Mouse (Mus musculus) intestine, embryonic 16.5 days (tissue): ENCODE results near the gene Hoxc6. TPM values are rescaled to one million over a fixed set of nuclear protein-coding genes. Genes with fewer than 3 reads are reported as not detected.

Source experiments
- ATAC-seq: fragments of 200-750 bp; cut with Nextera tagmentation; 2 replicates; pipeline ENCODE4 v1.8.0; 2017; ENCODE audit warnings: moderate TSS enrichment, moderate library complexity
- H3K27ac ChIP-seq: fragments of 300-500 bp; sonication (generic); 2 replicates; pipeline ENCODE4 v1.5.1; 2014; ENCODE audit warnings: mild to moderate bottlenecking, low read length
- H3K27me3 ChIP-seq: fragments of 300-500 bp; sonication (generic); replicated peaks from 2 replicates; pipeline ENCODE4 v1.6.1; 2014; ENCODE audit warnings: low read length, control low read depth, mixed read lengths; ENCODE audit not compliant: control insufficient read depth, insufficient read depth
- H3K36me3 ChIP-seq: fragments of 300-500 bp; sonication (generic); 2 replicates; pipeline ENCODE4 v1.6.1; 2014; ENCODE audit warnings: low read length, control low read depth; ENCODE audit not compliant: control insufficient read depth, insufficient read depth
- H3K4me1 ChIP-seq: fragments of 300-500 bp; sonication (generic); 2 replicates; pipeline ENCODE4 v1.6.1; 2014; ENCODE audit warnings: low read length, control low read depth, mixed read lengths; ENCODE audit not compliant: control insufficient read depth, insufficient read depth
- H3K4me2 ChIP-seq: fragments of 300-500 bp; sonication (generic); 2 replicates; pipeline ENCODE4 v1.6.1; 2014; ENCODE audit warnings: low read depth, low read length, control low read depth
- H3K4me3 ChIP-seq: fragments of 300-500 bp; sonication (generic); 2 replicates; pipeline ENCODE4 v1.5.1; 2014; ENCODE audit warnings: mild to moderate bottlenecking, low read length
- H3K9ac ChIP-seq: fragments of 300-500 bp; sonication (generic); 2 replicates; pipeline ENCODE4 v1.6.1; 2014; ENCODE audit warnings: low read depth, low read length
- H3K9me3 ChIP-seq: fragments of 300-500 bp; sonication (generic); 2 replicates; pipeline ENCODE4 v1.6.1; 2016; ENCODE audit warnings: low read length, control low read depth; ENCODE audit not compliant: control insufficient read depth
- WGBS: fragments of 180-500 bp; shearing (Covaris S2); extraction: QIAGEN DNeasy Blood & Tissue Kit; methylation state at CpG from one replicate; pipeline ENCODE4 v1.1.7; 2014; 5-methylcytosine and 5-hydroxymethylcytosine counted together
- polyA plus RNA-seq: library from polyadenylated mRNA; unstranded; fragments of >200 nt; fragmentation: Nextera tagmentation; extraction: Ambion mirVana; gene quantifications from 2 replicates; pipeline ENCODE4 v1.2.1, GENCODE M21; 2015

The Hoxc6 gene
- polyA plus RNA-seq, 1 experiment from 2014 or later: 3.2 TPM

DNA sequence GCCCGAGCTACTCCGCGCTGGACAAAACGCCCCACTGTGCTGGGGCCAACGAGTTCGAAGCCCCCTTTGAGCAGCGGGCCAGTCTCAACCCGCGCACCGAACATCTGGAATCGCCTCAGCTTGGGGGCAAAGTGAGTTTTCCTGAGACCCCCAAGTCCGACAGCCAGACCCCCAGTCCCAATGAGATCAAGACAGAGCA is 30.8 kb upstream of the Hoxc6 start, which contains the start of gene Hoxc5:
TSS of gene Hoxc5 (plus strand) at position 132 of the 199 bp plus-strand sequence.
- H3K4me2 ChIP-seq: peak within 1 kb of the TSS; percentile 31; the same call in 1 of the 2 replicates
- peak within 1 kb of the TSS; percentile 31 for H3K4me3 ChIP-seq
- 3% methylated on average over 12 of the region's 12 CpGs for WGBS
- H3K9ac ChIP-seq: no peak within 1 kb of the TSS
- no peak for ATAC-seq
- no peaks in the 10 kb centered on the region for H3K9me3 ChIP-seq
- H3K4me1 ChIP-seq: 0 out of 2 replicates have a peak, but pooled peaks cover 4% of the 10 kb centered on the region
- H3K36me3 ChIP-seq: no peaks in the 10 kb centered on the region
- H3K27me3 ChIP-seq: peaks cover 88% of the 10 kb centered on the region
- no peak within 1 kb of the TSS for H3K27ac ChIP-seq

DNA sequence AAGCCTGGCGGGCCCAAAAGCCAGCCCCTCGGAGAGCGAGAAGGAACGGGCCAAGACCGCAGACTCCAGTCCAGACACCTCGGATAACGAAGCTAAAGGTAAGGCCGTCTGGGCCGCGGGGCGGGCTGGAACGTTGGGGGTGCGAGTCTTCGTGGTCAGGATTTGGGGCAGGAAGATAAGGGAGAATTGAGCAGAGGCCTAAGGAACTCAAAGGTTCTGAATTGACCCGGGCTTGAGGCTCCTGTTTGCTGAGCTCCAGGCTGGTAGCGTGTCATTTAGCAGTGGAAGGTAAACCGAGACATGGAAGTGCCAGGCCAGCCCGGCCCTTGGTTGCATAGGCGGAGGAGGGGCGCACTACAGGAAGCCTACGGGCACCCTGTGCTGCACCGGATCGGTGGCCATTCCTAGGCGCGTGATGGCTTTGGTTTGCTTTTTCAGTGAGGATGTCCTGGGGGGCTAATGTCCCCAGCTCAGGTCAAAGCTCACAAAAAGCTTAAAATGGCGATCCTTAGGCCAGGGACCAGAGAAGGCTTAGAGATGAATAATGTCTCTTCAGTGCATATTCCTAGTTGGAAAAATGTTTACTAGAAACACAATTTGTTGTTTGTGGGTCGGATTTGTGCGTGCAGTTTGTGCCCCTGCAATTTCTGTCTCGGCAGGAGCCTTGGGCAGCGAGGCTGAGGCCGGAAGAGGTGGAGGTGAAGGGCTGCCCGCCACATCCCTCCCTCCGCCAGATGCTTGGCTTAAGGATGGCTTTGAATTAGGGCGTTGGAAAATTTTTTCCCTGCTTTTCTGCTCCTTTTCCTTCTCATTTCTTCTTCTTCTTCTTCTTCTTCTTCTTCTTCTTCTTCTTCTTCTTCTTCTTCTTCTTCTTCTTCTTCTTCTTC is 30.3 kb upstream of the Hoxc6 start:
- no peak for ATAC-seq
- Histone ChIP-seq H3K9me3 (no peaks in the 10 kb centered on the region), H3K27ac (no peak overlapping the region), H3K4me2 (no peak overlapping the region), H3K36me3 (no peaks in the 10 kb centered on the region), H3K4me1 (0 out of 2 replicates have a peak, but pooled peaks cover 4% of the 10 kb centered on the region), H3K4me3 (peak overlapping the region; percentile 31), H3K9ac (no peak overlapping the region), H3K27me3 (peaks cover 89% of the 10 kb centered on the region)
- 5% methylated on average over 34 of the region's 34 CpGs for WGBS

DNA sequence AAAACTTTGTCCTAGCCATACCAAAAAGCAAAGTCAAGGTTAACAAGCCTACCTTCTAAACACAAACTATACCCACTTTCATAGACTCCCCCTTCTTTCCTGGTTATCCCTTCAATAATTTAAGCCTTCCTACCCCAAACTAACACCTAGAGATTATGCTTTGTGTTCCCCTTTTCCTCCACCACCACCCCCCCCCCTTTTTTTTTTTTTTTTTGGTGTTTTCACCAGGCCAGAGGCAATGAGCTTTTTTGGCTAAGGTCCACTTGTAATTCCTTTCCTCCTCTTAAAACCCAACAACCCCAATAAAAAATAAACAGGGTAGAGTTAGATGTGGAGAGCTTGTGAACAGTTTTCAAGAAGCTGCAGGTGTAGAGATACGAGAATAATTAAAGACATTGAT is 28.8 kb upstream of the Hoxc6 start:
- Histone ChIP-seq H3K9ac (no peak overlapping the region), H3K27me3 (peaks cover 92% of the 10 kb centered on the region), H3K4me3 (no peak overlapping the region), H3K4me1 (0 out of 2 replicates have a peak, but pooled peaks cover 4% of the 10 kb centered on the region), H3K4me2 (no peak overlapping the region), H3K36me3 (no peaks in the 10 kb centered on the region), H3K27ac (no peak overlapping the region), H3K9me3 (no peaks in the 10 kb centered on the region)
- 44% methylated on average over 1 of the region's 1 CpGs for WGBS
- no peak for ATAC-seq

DNA sequence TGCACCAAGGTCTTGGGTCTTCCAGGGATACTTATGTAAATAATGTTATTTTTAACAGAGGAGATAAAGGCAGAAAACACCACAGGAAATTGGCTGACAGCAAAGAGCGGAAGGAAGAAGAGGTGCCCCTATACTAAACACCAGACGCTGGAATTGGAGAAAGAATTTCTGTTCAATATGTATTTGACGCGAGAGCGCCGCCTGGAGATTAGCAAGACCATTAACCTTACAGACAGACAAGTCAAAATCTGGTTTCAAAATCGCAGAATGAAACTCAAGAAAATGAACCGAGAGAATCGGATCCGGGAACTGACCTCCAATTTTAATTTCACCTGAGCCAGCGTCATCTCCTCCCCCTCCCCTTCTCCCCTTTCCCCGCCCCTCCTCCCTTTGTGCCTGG is 27.3 kb upstream of the Hoxc6 start:
- Histone ChIP-seq H3K36me3 (no peaks in the 10 kb centered on the region), H3K4me3 (no peak overlapping the region), H3K4me1 (0 out of 2 replicates have a peak, but pooled peaks cover 4% of the 10 kb centered on the region), H3K9ac (no peak overlapping the region), H3K27ac (no peak overlapping the region), H3K27me3 (peaks cover 91% of the 10 kb centered on the region), H3K4me2 (no peak overlapping the region), H3K9me3 (no peaks in the 10 kb centered on the region)
- 1% methylated on average over 12 of the region's 12 CpGs for WGBS
- ATAC-seq: no peak

DNA sequence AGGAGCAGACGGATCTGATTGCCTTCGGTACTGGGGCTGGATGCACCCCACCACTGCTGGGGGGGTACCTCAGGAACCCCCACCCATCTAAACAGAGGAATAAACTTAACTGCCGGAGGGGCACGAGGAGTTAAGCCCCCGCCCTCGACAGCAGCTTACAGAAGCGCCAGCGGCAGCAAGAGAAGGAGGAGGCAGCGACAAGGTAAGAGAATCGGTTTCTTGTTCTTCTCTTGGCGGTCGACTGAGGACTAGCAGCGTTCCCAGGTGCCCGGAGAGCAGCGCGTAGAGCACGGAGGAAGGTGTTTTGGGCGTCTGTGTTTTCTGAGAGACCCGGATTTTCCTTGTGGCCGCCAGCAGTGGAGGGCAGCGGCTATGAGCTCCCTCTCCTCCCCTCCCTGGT is 25.8 kb upstream of the Hoxc6 start:
- Histone ChIP-seq H3K4me2 (peak overlapping the region; percentile 23; the same call in 1 of the 2 replicates), H3K9me3 (no peaks in the 10 kb centered on the region), H3K9ac (no peak overlapping the region), H3K36me3 (no peaks in the 10 kb centered on the region), H3K4me3 (no peak overlapping the region), H3K27ac (no peak overlapping the region), H3K27me3 (peaks cover 89% of the 10 kb centered on the region), H3K4me1 (peaks cover 3% of the 10 kb centered on the region; the same call in 1 of the 2 replicates)
- WGBS: 2% methylated on average over 21 of the region's 21 CpGs
- no peak for ATAC-seq

DNA sequence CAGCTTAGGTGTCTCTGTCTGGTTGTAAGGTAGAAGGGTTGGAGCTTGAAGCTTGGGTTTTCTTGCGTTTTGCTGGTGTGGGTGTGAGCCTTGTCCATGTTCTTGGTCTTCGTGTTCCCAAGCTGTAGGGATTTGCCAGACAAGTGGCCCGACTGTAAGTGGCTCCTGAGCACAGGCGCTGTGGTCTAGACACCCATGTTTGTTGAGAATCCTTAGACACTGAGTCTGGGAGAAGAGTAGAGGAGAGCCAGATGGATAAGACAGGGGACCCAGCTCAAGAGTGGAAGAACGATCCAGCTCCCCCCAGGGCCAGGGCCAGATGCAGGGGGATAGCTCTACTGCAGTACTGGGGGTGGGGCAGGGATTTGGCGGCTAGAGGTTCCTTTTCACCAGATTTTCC is 25.3 kb upstream of the Hoxc6 start:
- ATAC-seq: no peak
- Histone ChIP-seq H3K4me3 (no peak overlapping the region), H3K27me3 (peaks cover 89% of the 10 kb centered on the region), H3K27ac (no peak overlapping the region), H3K9me3 (no peaks in the 10 kb centered on the region), H3K4me1 (peaks cover 5% of the 10 kb centered on the region; the same call in 1 of the 2 replicates), H3K4me2 (peak overlapping the region; percentile 23; the same call in 1 of the 2 replicates), H3K9ac (no peak overlapping the region), H3K36me3 (no peaks in the 10 kb centered on the region)
- 3% methylated on average over 6 of the region's 6 CpGs for WGBS

DNA sequence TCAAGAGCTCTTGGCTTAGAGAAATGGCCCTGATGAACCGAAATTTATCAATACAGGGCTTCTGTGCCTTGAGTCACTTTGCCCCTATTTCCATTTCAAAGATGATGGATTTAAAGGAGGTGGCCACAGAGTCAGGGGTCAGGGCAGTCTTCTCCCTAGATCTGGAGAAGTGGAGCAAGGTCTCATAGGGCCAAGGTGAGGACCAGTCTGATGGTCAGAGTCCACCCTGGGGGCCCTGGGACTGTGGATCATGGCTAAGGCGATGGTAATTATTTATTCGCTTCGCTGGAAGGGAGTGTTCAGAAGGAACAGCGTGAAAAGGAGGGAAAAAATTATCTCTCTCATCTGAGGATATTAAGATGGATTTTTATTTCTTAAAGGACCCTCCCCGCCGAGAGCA is 23.0 kb upstream of the Hoxc6 start:
- peaks cover 5% of the 10 kb centered on the region; the same call in 1 of the 2 replicates for H3K4me1 ChIP-seq
- no peak for ATAC-seq
- H3K27ac ChIP-seq: no peak overlapping the region
- H3K9ac ChIP-seq: no peak overlapping the region
- 7% methylated on average over 7 of the region's 7 CpGs for WGBS
- no peaks in the 10 kb centered on the region for H3K9me3 ChIP-seq
- H3K27me3 ChIP-seq: peaks cover 90% of the 10 kb centered on the region
- H3K4me3 ChIP-seq: no peak overlapping the region
- H3K4me2 ChIP-seq: no peak overlapping the region
- no peaks in the 10 kb centered on the region for H3K36me3 ChIP-seq

DNA sequence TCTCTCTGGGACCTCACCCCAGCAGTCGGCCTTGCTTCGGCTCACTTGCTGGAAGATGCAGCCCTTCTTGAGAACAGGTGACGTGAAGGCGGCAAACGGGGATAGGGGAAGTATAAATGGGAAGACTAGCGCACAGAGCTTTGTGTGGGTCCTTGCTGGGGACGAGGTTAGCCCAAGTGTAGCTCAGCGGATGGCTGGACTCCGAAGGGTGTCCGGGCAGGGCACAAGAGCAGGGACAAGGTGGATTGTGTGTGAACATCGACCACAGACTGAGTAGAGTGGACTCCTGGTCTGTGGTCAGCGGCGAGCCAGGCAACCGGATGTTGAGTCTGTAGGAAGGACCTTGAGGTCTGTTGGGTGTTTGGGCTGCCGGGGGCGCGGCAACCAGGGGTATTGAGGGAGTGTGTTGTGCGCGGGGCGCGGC is 22.4 kb upstream of the Hoxc6 start:
- H3K4me3 ChIP-seq: no peak overlapping the region
- H3K27me3 ChIP-seq: peaks cover 90% of the 10 kb centered on the region
- no peak for ATAC-seq
- H3K9ac ChIP-seq: no peak overlapping the region
- no peaks in the 10 kb centered on the region for H3K9me3 ChIP-seq
- 3% methylated on average over 21 of the region's 21 CpGs for WGBS
- no peaks in the 10 kb centered on the region for H3K36me3 ChIP-seq
- H3K4me1 ChIP-seq: peaks cover 5% of the 10 kb centered on the region; the same call in 1 of the 2 replicates
- no peak overlapping the region for H3K4me2 ChIP-seq
- no peak overlapping the region for H3K27ac ChIP-seq

DNA sequence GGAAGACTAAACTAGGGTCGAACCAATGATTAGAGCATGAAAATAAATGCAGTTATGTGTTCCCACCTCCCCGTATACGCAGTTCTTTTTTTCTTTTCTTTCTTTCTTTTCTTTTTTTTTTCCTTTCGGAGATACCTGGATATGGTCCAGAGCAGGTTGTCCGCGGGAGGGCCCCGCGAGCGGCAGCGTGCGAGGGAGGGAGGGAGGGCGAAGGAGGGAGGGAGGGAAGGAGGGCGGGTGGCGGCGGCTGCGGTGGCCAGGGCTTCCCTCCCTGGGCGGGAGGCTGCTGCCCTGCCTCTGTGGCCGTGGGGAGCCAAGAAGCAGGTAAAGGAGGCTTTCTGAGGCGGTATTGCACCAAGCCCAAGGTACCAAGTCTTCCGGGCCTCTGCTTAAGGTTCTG is 21.9 kb upstream of the Hoxc6 start, which contains the start of gene Hoxc9:
TSS of gene Hoxc9 (plus strand) at position 269 of the 400 bp plus-strand sequence.
- Histone ChIP-seq H3K27me3 (peaks cover 92% of the 10 kb centered on the region), H3K9me3 (no peaks in the 10 kb centered on the region), H3K4me2 (peak within 1 kb of the TSS; percentile 42), H3K9ac (peak within 1 kb of the TSS; percentile 12; the same call in 1 of the 2 replicates), H3K4me3 (peak within 1 kb of the TSS; percentile 18), H3K4me1 (peaks cover 5% of the 10 kb centered on the region; the same call in 1 of the 2 replicates), H3K27ac (no peak within 1 kb of the TSS), H3K36me3 (no peaks in the 10 kb centered on the region)
- ATAC-seq: no peak
- 2% methylated on average over 20 of the region's 20 CpGs for WGBS
